Mouse (Mus musculus) thymus, postnatal 36 days (tissue): ENCODE results near the gene Hist1h2ad.
A peak's percentile ranks its signal among the peaks of the same experiment; 100 is the strongest.
"Not testable (repeated sequence)": the region's sequence is repeated elsewhere in the genome, so short reads cannot be mapped to it uniquely, and the experiment has no call there.

Experiments used
- DNase-seq, 2 experiments: peaks; one replicate each; pipeline ENCODE4 v3.0.0; 2022; ENCODE audit warnings: mixed read lengths in 2 of 2

The Hist1h2ad gene

DNA sequence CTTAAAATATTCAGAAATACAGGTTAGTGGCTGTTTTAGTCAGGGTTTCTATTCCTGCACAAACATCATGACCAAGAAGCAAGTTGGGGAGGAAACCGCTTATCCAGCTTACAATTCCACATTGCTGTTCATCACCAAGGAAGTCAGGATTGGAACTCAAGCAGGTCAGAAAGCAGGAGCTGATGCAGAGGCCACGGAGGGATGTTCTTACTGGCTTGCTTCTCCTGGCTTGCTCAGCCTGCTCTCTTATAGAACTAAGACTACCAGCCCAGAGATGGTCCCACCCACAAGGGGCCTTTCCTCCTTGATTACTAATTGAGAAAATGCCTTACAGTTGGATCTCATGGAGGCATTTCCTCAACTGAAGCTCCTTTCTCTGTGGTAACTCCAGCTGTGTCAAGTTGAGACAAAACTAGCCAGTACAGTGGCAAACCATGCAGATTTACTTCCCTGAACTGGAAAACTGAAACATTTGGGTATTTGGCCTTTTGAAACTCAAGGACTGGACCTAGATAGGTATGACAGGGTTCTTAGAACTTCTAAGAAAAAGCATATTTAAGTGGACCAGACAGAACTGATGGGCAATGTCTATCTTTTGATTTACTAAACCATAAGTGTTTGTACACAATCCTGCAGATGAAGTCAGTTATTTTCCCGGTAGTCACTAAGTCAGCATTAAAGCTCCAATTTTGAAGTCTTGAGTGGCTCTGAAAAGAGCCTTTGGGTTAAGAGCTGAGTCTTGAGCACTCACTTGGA lies 31.8 kb upstream of the Hist1h2ad start:
- not testable (repeated sequence) for DNase-seq

DNA sequence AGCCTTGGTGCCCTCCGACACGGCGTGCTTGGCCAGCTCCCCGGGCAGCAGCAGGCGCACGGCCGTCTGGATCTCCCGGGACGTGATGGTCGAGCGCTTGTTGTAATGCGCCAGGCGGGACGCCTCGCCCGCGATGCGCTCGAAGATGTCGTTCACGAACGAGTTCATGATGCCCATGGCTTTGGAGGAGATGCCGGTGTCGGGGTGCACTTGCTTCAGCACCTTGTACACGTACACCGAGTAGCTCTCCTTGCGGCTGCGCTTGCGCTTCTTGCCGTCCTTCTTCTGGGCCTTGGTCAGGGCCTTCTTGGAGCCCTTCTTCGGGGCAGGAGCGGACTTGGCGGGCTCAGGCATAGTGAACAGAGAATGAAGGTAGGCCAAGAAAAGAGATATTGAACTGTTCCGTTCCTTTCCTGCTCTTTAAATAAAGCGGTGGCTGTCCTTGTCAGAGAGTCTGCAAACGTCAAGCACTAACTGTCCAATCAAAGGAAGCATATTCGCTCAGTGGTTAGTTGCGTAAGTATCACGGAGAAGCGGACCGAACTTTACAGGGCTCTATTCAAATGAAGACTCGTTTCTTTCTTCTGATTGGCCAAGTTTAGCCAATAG lies 31.1 kb upstream of the Hist1h2ad start, which contains the start of gene Hist1h2bh:
Gene Hist1h2bh, minus strand, starts transcription at position 394 of the 609 bp plus-strand sequence.
- DNase-seq, result peak; percentile 70 to 72

GRCm38 (mm10) chr13:23543965-23544786 lies 30.0 kb upstream of the Hist1h2ad start, which contains the start of gene Hist1h3f:
Gene Hist1h3f (plus strand): TSS chr13:23544052.
- peak; percentile 74 to 78 for DNase-seq

DNA sequence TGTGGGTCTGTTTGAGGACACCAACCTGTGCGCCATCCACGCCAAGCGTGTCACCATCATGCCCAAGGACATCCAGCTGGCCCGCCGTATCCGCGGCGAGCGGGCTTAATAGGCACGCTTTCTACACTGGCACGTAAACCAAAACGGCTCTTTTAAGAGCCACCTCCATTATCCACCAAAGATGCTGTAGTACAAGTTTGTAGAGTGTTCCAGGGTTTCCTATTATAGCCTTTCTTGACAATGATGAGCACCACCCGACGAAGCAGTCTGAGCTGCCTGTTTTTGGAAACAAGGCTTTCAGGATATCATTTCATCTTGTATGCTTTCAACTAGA lies 29.4 kb upstream of the Hist1h2ad start:
- DNase-seq, result not testable (repeated sequence)

GRCm38 (mm10) chr13:23546694-23547093 lies 27.5 kb upstream of the Hist1h2ad start:
- no peak for DNase-seq

- no peak for DNase-seq
Observed at GRCm38 (mm10) chr13:23550761-23551145, 23.4 kb upstream of the Hist1h2ad start.

GRCm38 (mm10) chr13:23551146-23551834 lies 22.9 kb upstream of the Hist1h2ad start, which contains the start of gene Hist1h4f:
Gene Hist1h4f (minus strand): TSS chr13:23551648.
- peak; percentile 84 to 88 for DNase-seq

DNA sequence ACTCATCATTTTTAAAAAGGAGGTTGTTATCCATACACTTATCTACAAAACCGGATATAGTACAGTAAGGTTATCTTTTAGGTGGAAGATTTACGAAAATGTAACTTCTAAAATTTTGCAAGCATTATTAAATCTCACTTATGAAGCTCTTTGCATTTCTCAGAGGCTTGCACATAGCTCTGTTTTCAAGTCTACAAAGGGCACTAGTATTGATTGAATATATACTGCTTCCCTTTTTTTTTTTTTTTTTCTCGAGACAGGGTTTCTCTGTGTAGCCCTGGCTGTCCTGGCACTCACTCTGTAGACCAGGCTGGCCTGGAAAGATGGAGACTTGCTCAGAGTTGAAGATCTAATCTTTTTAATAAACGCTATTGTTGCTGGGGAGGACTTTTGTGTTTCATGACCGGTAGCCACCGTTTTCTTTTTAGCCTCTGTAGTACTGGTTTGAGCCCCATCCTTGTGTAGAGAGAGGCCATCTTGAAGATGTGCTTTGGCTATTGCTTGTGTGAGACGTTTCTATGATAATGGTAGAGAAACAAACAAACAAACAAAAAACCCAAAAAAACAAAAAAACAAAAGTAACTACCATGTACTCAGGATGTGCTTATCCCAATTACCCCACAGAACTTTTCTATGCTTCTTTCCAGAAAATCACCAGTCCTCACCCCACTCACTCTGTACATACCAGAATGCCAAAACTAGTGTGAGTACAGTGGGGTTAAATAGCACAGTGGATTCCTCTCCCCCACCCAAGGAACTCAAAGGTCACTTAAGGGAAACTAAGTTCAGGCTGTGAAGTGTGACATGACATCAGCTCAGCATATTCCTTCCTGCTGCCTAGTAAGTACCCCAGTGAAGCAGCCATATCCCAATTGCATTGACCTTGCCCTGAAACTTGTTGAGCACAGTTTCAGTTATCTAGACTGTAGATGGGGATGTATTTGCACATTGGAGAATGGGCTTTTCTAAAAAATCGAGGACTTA lies 22.0 kb upstream of the Hist1h2ad start:
- DNase-seq, result no peak

- DNase-seq, result no peak
Observed at GRCm38 (mm10) chr13:23552962-23553361, 21.2 kb upstream of the Hist1h2ad start, which contains the start of gene Hist1h1d. Gene Hist1h1d (plus strand): TSS chr13:23553262.

- no peak for DNase-seq
Observed at GRCm38 (mm10) chr13:23554393-23554792, 19.8 kb upstream of the Hist1h2ad start.

GRCm38 (mm10) chr13:23554925-23555838 lies 19.0 kb upstream of the Hist1h2ad start:
- DNase-seq, result peak; percentile 87 to 93

GRCm38 (mm10) chr13:23555839-23556416 lies 18.3 kb upstream of the Hist1h2ad start:
- peak; percentile 54 to 59 for DNase-seq

DNA sequence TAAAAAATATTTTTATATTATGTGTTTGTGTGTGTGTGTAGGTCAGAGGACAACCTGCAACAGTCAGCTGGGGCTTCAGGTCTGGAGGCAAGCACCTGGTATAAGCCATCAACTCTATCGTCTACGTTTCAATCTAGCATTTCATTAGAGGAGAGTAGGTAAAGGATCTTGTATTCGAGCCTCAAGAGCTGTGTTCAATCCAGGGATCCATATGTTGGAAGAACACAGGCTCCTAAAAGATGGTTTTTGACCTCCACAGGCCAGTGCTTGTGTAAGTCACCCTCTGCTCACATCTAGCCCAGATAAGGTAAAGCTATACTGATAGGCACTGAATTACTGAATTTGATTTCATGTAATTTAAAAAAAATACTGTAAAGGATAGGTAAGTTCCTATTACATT lies 17.3 kb upstream of the Hist1h2ad start:
- DNase-seq, result no peak

DNA sequence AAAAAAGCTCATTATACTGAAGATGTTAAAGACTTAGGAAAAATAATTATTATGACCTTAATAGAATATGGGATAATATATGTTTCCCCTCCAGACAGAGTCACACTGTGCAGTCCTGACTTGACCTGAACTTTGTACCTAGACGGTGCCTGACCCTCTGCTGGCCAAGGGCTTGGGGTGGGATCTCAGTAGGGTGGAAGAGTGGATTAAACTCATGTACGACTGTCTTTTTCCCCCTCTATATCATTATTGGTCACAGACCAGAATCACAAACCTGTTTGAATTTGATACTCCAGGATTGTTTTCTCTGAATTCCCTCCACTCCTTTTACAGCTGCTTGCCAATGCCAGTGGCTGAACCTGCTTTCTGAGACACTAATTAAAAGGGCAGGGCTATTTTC lies 13.5 kb upstream of the Hist1h2ad start:
- not testable (repeated sequence) for DNase-seq

GRCm38 (mm10) chr13:23561531-23561882 lies 12.7 kb upstream of the Hist1h2ad start:
- not testable (repeated sequence) for DNase-seq

GRCm38 (mm10) chr13:23561883-23562659 lies 12.1 kb upstream of the Hist1h2ad start, which contains the start of gene Hist1h3e:
Gene Hist1h3e (minus strand): TSS chr13:23562369.
- peak; percentile 86 to 90 for DNase-seq

GRCm38 (mm10) chr13:23562699-23563462 lies 11.3 kb upstream of the Hist1h2ad start:
- DNase-seq, result no peak

GRCm38 (mm10) chr13:23564482-23564881 lies 9.7 kb upstream of the Hist1h2ad start:
- no peak for DNase-seq
